Mouse (Mus musculus): ENCODE measurements around the gene Ip6k2.

DNA sequence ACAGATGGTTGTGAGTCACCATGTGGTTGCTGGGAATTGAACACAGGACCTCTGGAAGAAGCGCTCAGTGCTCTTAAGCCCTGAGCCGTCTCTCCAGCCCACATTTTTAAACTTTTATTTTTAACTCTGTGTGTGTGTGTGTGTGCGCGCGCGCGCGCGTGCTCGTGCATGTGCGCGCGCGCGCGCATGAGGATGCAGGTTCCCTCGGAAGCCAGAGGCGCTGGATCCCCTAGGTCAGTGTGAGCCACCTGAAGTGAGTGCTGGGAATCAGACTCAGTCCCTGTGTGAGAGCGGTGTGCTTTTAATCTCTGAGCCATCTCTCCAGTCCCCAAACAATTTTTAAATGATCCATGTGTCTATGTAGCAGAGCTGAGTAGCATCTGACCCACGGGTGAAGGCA lies 24.5 kb upstream of the Ip6k2 start:
- TF ChIP-seq CTCF (IDR thresholded peaks at IDR 0.05; ENCODE audit: extremely low read depth, insufficient read length, insufficient replicate concordance, low read depth, low read length) (no peak), POLR2A (IDR thresholded peaks at IDR 0.05; ENCODE audit: low read depth, low read length) (no peak)

Measured in small intestine, adult 2 months (tissue).